Mouse (Mus musculus): ENCODE data around the gene 9230112D13Rik.

9230112D13Rik gene

DNA sequence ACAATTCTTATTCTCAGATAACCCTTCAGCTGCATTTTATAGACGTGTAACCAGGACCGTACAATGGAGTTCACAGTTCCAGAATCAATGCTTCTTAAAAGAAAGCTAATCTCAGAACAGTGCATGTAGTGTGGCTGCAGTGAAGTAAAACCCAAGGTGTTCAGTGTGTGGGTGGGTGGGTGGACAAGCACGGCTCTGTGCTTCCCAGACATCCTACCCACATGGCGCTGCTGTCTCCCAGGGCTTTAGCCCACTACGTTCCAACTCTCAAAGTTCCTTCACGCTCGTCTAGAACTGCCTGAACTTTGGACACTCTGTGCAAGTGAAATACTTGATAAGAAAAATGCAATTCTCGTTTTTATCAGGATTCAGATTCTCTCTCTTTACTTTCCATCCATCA lies at the start of gene 9230112D13Rik:
TSS of gene 9230112D13Rik (minus strand) at position 101 of the 400 bp plus-strand sequence.
- DNase-seq (ENCODE audit: low read depth), result no peak

DNA sequence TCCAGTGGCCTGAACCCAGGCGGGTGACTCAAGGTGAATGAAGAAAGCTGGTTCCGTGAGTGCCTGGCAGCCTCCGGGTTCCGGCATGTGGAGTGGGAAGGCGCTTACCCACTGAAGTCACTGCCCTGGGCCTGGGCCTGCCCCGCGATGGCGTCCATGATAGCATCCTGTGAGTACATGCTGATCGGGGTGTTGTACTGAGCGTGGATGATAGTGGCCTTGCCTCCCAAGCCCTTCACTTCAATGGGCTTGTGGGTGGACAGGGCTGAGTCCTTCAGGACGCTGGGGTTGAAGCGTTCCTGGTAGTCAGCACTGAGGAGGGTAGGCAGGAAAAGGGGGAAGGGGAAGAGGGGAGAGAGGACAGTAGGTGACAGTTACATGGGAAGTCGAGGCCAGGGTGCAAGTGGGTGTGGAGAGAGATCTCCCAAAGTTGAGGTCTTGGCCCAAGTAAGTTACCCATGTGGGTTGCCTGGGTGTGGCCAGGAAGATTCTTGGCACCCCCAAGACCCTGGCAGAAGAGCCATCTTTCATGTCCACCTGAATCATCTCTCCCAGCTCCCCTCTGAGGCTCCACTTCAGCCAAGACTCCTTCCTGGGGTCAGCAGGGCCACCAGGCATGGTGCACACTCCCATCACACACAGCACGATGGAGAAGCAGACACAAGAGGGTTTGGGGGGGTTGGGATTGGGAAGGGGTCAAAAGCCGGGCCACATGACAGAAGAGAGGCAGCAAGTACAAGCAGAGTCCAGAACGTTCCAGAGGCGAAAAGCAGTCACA lies 49.2 kb upstream of the 9230112D13Rik start:
- no peak for DNase-seq (ENCODE audit: low read depth)

DNA sequence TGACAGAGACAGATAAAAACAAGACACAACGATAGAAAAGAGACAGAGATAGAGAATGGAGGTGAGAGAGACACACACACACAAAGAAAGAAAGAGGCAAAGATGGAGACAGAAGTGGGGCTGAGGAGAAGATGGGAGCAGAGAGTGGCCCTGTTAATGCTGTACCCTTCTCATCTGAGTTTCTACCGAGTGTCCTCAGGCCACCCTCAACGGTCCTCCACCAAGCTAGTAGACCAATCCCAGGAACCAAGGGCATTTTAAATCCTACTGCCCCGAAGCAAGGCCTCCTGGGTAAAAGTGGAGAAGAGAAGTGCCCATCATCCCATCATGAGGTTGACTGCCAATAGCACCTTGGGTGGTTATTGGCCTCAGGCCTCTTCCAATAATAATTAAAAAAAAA lies 48.3 kb upstream of the 9230112D13Rik start:
- DNase-seq (ENCODE audit: low read depth), result no peak

DNA sequence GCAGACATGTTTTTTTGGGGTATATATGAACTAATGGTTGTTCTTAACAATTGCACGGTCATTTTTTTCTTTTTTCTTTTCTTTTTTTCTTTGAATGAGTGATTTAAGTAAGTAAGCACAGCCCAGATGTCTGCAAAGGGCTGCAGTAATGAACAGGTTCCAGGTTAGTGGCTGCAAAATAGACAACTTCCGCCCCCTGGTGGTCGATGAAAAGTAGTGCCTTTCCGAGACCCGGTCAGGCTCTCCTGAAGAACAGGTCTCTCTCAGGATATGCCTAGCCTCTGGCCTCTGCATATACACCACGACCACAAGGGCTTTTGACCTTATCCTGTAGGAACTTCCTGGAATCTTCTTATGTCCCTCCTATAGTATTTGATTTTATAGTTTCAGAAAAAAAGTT lies 47.7 kb upstream of the 9230112D13Rik start:
- peak; percentile 62 for DNase-seq (ENCODE audit: low read depth)

DNA sequence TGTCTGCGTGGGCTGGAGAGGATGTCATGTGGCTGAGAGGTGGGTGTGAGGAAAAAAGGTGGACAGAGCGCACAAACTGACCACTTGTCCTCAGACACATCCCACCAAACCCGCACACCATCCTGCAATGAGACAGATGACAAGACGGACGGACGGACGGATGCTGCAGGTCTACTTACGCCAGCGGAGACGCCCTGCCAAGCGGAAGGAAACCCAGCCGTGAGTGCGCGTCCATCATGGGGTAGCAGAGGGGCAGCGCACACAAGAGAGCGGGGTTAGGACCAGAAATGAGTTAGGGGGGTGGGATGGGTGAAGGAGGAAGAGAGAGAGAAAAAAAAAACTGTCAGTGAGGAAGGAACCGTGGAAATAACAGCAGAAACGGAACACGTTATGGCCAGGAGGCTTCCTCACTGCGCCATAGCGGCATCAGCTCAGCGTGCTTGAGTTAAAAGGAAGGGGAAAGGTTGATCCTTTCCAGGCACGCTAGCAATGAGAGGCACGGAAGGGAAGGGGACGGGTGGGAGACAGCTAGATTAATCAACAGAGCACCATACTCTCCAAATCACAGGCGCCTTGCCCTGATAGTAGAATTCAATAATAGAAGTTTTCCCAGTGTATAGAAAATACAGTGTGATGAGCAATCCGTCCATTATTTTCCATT lies 47.1 kb upstream of the 9230112D13Rik start:
- no peak for DNase-seq (ENCODE audit: low read depth)

DNA sequence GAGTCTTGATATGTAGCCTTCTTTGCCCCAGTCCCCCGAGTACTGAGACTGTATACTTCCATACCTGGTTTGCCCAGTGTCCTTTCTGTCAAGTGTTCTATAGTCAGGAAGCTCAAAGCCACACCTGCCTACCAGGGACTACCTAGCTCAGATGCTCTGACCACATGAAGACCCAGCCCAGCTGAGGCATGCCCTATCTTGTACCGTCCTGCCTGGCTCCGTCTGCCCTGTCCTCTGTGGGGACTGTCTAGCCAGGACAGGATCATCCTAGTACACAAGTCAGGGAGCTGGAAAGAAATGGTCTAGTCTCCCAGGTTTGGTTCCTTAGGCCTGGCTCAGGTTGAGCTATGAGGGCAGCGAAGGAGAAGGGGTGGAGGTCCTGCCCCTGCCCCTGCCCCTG lies 46.0 kb upstream of the 9230112D13Rik start:
- DNase-seq (ENCODE audit: low read depth), result no peak

DNA sequence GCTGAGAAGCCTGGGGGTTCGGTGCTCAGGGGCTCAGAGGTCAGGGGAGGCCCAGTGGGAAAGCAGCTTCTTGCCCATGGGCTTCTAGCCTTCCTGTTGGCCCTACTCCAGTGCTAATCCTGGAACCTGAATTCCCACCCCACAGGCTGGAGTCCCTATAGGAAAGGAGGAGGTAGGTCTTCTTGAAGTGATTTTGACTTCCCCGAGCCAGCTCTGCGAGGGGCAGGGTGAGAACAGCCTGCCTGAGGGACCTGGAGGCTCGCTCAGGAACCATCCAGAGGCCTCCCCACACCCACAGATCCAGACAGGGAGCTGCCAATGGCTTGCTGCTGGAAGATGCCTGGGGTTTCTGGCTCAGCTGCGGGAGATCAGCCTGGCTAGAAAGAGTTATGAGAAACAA lies 45.1 kb upstream of the 9230112D13Rik start:
- DNase-seq (ENCODE audit: low read depth), result no peak

DNA sequence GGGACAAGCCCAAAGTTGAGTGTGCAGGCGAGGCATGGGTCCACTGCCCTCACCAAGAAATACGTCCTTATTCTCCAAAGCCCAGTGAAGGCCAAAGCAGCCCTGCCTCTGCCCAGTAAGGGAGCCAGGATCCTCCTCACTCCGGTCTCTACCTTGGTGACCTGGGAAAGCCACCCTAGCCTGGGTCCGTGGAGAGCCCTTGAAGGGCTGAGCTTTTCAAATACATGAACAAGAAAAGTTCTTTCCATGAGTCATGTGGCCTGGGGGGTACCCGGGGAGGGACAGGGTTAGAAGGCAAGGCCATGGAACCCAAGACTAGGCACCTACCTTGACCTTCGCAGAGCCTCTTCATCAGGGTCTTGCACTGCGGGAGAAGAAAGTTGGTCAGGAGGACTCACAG lies 43.9 kb upstream of the 9230112D13Rik start:
- DNase-seq (ENCODE audit: low read depth), result no peak

DNA sequence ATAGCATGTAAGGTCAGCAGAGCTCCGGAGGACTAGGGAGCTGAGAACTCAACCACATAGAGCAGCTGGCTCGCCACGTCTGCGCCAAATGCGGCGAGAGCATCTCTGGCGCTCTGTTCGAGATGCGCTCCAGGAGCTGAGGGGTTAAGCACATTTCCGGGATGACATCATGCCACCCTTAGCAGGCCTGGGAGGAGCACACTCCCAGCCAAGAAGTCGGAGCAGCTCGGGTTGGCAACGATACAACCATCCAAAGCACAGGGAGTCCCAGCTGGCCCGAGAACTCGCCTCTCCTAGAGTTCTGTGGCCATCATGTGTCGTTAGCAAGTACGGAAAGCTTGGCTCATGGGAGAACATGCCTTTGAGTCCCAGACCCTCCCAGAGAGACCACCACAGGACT lies 43.1 kb upstream of the 9230112D13Rik start:
- no peak for DNase-seq (ENCODE audit: low read depth)

DNA sequence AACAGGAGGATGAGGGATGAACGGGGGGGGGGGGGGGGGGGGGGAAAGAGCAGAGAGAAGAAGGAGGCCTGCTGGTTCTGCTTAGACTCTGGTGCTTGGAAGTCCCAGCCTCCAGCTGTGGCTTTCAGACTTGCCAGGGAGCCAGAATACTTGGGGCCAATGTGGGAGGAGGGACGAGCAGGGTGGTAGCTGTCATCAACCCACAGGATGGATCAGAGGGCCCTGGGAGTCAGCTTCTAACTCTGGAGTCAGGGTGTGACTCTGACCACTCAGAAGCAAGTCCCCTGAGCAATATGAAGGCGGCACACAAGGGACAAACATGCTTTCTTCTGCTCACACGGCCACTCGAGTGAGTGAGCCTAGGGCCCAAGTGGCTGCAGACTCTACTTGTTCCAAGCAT lies 42.0 kb upstream of the 9230112D13Rik start:
- no peak for DNase-seq (ENCODE audit: low read depth)

DNA sequence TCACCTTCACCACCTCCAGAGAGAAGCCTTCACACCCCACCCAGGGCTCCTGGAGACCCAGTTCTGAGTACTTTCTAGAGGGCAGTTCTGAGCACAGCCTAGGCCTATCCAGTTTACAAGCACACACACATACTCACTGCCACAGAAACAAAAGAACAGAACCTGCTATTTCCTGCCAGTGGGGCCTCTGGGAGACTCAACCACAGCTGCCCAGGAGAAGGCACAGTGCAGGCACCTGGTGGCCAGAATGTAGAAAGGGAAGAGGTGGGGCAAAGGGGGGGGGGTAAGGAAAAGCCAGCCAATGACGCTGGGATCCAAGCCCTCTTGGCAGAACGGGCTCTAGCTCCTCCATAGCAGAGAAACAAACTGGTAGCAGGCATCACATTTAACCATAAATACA lies 39.8 kb upstream of the 9230112D13Rik start:
- no peak for DNase-seq (ENCODE audit: low read depth)

DNA sequence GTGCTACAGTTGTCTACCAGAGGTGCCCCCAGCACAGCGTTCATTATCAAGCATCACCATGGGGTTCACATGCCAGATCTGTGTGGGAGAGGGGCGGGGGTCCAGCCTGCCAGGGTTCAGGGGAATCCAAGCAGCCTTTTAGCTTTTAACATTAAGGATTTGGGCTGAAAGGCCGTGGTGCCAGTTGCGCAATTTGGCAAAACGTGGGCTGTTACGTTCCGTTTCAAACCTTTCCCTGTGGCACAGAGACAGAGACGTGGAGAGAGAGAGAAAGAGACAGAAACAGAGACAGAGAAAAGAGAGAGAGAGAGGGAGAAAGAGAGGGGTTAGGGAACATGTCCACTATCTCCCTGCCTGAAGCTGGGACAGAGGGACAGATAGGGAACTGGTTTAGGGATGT lies 39.0 kb upstream of the 9230112D13Rik start:
- no peak for DNase-seq (ENCODE audit: low read depth)

DNA sequence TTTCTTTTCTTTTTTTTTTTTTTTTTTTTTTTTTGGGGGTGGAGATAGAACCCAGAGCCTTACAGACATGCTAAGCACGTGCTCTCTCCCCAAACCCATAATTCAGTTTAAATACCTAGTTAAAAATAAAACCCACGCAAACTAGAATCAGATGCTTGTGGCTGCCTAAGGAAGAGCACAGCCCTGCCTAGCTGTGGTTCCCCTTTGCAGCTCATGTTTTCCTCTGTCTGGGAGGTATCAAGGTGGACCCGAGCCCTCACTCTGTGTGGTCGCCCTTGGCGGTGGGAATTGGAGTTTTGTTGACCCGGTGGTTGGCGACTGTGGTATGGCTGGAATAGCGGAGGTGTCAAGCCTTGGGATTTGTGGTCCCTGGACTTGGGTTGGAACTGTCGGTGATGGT lies 36.3 kb upstream of the 9230112D13Rik start:
- no peak for DNase-seq (ENCODE audit: low read depth)

DNA sequence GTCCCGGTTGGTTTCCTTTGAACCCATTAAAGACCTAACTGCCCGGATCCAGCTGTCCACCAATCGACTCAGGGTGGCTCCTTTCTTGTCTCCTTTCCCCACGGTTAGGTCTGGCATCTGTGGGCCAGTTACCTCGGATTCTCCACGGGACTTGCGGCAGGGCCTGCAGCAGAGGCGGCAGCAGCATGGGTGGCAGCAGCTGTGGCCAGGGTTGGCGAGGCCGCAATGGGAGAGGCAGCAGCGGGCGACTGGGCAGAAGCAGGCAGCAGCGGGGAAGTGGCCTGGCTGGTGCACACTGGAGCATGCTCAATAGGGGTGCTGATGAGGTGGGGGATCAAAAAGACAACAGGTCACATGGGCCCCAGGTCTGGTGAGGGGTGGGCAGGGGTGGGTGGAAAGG lies 32.6 kb upstream of the 9230112D13Rik start:
- no peak for DNase-seq (ENCODE audit: low read depth)

DNA sequence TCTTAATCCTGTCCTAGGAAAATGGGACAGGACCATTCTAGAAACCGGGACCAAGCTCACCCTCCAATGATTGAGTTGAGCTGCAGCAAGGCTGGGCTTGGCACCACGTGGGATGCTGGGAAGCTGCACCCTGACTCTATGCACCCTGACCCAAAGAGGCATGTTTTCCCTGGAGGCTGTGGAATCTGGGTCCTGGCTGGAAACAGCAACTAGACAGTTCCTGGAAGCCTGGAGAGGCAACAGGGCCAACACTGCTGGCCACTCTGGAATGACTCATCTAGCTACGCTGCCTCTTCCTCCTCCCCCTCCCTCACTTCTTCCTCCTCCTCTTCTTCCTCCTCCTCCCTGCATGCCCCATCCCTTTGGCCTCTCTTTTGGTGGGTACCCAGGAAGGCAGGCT lies 31.4 kb upstream of the 9230112D13Rik start:
- DNase-seq (ENCODE audit: low read depth), result no peak

DNA sequence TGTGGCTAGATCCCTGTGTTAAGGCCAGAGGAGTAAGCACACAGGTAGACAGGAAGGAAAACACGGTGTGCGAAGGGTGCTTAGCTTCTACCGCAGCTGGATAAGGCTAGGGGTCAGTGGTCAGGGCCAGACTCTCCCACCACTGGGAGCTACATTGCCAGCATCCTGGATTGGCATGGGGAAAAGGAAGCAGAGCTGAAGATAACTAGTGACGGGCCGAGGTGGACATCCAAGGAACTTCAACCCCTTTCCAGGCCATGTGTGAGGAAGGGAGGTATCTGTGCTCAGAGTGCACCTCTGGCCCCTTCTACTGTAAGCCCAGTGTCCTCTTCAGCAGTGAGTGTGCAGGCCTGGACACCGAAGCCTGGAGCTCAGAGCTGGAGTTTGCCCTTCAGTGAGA lies 30.9 kb upstream of the 9230112D13Rik start:
- no peak for DNase-seq (ENCODE audit: low read depth)

DNA sequence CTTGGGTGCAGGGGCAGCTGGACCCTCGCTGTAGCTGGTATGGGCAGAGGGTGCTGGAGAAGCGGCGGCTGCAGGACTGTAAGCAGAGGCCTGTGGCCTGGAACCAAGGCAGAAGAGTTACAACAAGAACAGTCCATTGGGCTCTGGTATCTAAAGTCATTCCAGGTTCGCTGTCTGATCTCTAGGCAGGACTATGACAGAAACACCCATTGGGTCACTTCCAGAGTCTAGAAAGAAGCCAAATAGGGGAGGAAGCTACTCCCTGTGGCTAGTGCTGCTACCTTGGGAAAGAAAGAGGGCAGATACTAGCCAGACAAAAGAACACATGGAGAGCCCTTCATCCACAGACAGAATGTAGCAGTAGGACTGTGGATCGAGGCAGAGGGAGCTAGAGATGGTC lies 29.6 kb upstream of the 9230112D13Rik start:
- DNase-seq (ENCODE audit: low read depth), result no peak

DNA sequence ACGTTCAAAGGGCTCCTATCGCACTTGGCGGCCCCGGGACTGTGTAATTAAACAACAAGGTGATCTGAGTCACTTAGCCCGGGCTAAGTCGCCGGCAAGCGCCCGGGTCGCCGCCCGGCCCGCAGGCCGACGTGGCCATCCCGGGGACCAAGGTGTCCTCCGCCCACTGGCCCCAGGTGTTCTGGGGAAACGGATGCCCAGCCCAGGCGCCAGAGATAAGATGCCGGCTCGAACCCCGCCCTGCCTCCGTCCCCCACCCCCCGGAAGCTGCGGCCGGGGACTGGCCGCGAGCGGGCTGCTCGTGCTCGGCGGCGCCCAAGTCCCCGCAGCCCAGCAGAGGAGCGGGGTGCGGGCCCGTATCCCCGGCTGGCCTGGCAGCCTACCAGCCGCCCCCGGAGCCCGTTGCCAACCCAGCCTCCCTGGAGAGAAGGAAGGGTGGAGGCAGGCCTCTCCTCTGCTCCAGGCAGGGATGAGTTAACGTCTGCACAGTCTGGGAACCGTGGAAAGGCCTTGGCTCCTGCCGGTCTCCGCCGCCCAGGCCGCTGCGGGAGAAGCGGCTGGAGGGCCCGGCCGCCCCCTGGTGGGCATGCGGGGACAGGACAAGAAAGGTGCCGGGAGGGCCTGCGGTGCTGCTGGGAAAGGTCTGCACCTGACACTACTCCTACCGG lies 26.5 kb upstream of the 9230112D13Rik start:
- no peak for DNase-seq (ENCODE audit: low read depth)

DNA sequence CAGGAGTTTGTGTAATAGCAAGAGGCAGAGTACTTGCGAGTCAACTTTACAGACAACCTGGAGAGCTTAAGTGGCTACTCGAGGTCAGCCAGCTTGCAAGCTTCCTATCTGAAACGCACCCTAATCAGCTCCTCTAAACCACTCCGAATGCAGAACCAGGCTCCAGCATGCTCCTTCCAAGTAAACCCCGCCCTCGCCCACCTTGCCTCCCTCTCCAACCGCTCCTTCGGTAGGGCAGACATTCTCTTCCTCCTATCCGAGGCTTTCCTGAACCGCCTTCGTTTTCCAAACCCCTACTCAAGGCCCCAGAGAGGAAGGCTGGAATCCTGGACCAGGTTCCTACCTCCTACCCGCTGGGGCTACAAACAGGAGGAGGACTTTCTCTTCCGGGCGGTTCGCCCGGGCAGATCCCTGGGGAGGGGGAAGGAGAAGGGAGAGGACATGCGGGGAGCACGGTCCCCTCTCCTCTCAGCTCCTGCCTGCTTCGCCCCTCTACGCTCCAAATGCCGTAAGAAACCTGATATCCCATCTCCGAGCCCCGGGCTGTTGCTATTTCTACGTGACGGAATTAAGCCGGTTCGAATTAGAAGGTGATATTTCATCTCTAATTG lies 25.9 kb upstream of the 9230112D13Rik start:
- DNase-seq (ENCODE audit: low read depth), result no peak

DNA sequence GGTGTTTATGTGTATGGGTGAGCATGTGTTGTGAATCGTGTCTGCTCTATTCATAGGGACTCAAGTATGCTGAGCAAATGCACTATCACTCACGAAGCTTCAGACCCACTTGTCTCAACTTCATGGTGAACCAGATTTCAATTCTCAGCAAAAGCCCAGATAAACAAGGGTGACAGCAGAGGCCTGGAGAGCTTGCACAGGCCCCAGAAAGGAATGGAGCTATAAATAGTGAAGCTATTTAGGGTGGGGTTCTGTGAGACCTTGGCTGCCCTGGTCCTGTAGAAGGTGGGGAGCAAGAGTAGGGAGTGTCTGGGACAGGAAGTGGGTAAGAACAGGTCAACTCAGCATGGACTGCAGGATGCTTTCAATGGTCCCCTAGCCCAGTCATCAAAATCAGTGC lies 21.9 kb upstream of the 9230112D13Rik start:
- DNase-seq (ENCODE audit: low read depth), result no peak

DNA sequence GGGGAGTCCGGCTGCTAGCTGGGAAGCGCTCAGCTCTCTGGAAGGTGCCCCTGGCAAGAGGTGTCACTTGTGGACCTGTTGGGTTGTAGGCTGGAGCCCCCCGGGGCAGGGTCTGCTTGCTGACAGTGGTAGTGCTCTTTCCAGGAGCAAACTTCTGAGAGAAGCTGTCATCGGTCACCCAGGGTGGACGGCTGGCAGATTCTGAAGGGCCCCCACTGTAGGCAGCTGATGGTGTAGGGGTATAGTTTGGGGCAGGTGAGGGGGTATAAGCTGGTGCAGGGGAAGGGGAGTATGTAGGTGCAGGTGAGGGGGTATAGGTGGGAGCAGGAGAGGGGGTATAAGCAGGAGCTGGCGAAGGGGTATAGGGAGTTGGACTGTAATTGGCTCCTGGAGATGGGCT lies 21.4 kb upstream of the 9230112D13Rik start:
- no peak for DNase-seq (ENCODE audit: low read depth)

DNA sequence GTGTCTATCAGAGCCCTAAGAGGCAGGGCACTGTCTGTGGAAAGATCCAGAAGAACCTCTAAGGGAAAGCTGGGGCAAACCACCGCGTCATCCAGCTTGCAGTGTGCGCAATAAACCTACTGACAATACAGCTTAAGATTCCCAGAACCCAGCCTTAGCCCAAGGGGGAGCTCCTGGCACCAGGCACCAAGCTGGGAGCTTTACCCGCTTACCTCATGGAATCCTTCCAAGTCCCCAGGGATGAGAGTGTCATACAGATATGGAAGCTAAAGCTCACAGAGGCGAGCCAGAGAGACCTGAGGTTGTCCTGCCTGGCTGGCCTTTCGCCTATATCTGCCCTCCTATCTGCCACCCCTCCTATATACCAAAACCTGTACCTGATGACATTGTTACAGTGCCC lies 21.0 kb upstream of the 9230112D13Rik start:
- DNase-seq (ENCODE audit: low read depth), result no peak

DNA sequence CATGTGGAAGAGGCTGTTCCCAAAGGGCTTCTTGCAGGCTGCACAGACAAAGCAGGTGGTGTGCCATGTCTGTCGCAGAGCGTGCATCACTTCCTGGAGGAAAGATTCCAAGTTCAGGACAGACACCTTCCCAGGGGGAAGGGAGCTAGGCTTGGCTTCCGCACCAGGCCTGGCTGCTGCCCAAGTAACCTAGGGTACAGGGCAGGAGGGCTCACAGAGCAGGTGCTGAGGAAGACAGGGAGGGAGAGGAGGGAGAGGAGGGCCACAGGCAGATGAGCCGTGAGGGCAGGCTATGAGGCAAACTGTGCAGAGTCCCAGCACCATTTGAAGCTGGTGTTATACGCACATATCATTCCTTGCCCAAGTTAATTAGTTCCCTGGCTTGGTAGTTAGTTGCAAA lies 19.3 kb upstream of the 9230112D13Rik start:
- DNase-seq (ENCODE audit: low read depth), result no peak

Measured in 416B (cell line).